Mouse (Mus musculus) E14TG2a.4 (cell line): Measurements from ENCODE around the gene Caskin2.

ENCODE experiments used
- H3K27me3 ChIP-seq: 2 replicates; pipeline ENCODE4 v1.6.1; 2014; ENCODE audit warnings: low read length, control low read depth; ENCODE audit not compliant: insufficient read depth
- H3K36me3 ChIP-seq: 2 replicates; pipeline ENCODE4 v1.6.1; 2014; ENCODE audit warnings: low read length, control low read depth; ENCODE audit not compliant: insufficient read depth
- H3K4me1 ChIP-seq: replicated peaks from 2 replicates; pipeline ENCODE4 v1.6.1; 2014; ENCODE audit warnings: low read depth, low read length, control low read depth
- H3K4me3 ChIP-seq: replicated peaks from 2 replicates; pipeline ENCODE4 v1.5.1; 2014; ENCODE audit warnings: mild to moderate bottlenecking, low read length
- H3K9me3 ChIP-seq: 2 replicates; pipeline ENCODE4 v1.6.1; 2014; ENCODE audit warnings: low read length, control low read depth
- CTCF ChIP-seq: conservative IDR thresholded peaks from 2 replicates; pipeline ENCODE4 v1.5.1; 2014; ENCODE audit warnings: low read length
- NANOG ChIP-seq: IDR thresholded peaks from 2 replicates; pipeline ENCODE4 v1.6.1; 2014; ENCODE audit warnings: borderline replicate concordance, low read length, mixed read lengths
- POU5F1 ChIP-seq: IDR thresholded peaks from 2 replicates; pipeline ENCODE4 v1.6.1; 2014; ENCODE audit warnings: low read length, borderline replicate concordance

Gene Caskin2

GRCm38 (mm10) chr11:115811381-115812093, 1.9 kb downstream of the Caskin2 start:
- Histone ChIP-seq H3K4me3 (0 out of 2 replicates have a peak overlapping the region, but pooled peaks have one; percentile 97), H3K9me3 (no peaks in the 10 kb centered on the region), H3K36me3 (peaks cover 30% of the 10 kb centered on the region), H3K4me1 (peaks cover 80% of the 10 kb centered on the region), H3K27me3 (peaks cover 26% of the 10 kb centered on the region)
- TF ChIP-seq POU5F1 (no peak), NANOG (no peak), CTCF (no peak)

- Histone ChIP-seq H3K4me1 (peaks cover 78% of the 10 kb centered on the region), H3K36me3 (peaks cover 24% of the 10 kb centered on the region), H3K27me3 (peaks cover 23% of the 10 kb centered on the region), H3K9me3 (no peaks in the 10 kb centered on the region), H3K4me3 (peak overlapping the region; percentile 43)
- TF ChIP-seq POU5F1 (no peak), NANOG (no peak), CTCF (no peak)
Observed at GRCm38 (mm10) chr11:115810377-115810776, 3.1 kb downstream of the Caskin2 start.

GRCm38 (mm10) chr11:115809311-115809781, 4.1 kb downstream of the Caskin2 start:
- H3K27me3 ChIP-seq, result peaks cover 20% of the 10 kb centered on the region
- peak overlapping the region; percentile 43; the same call in 1 of the 2 replicates for H3K4me3 ChIP-seq
- peaks cover 74% of the 10 kb centered on the region for H3K4me1 ChIP-seq
- TF ChIP-seq NANOG (no peak), POU5F1 (no peak), CTCF (no peak)
- H3K9me3 ChIP-seq, result no peaks in the 10 kb centered on the region
- peaks cover 35% of the 10 kb centered on the region for H3K36me3 ChIP-seq

GRCm38 (mm10) chr11:115808696-115809310, 4.6 kb downstream of the Caskin2 start:
- TF ChIP-seq CTCF, result no peak
- no peak for TF ChIP-seq NANOG
- TF ChIP-seq POU5F1, result no peak
- Histone ChIP-seq H3K4me3 (peak overlapping the region; percentile 43; the same call in 1 of the 2 replicates), H3K4me1 (peaks cover 71% of the 10 kb centered on the region), H3K36me3 (peaks cover 40% of the 10 kb centered on the region), H3K27me3 (peaks cover 20% of the 10 kb centered on the region), H3K9me3 (no peaks in the 10 kb centered on the region)

- Histone ChIP-seq H3K9me3 (no peaks in the 10 kb centered on the region), H3K36me3 (peaks cover 49% of the 10 kb centered on the region), H3K4me3 (peak overlapping the region; percentile 26; the same call in 1 of the 2 replicates), H3K27me3 (peaks cover 20% of the 10 kb centered on the region), H3K4me1 (peaks cover 75% of the 10 kb centered on the region)
- TF ChIP-seq CTCF (no peak), POU5F1 (no peak), NANOG (no peak)
Observed at GRCm38 (mm10) chr11:115807971-115808370, 5.5 kb downstream of the Caskin2 start.

- Histone ChIP-seq H3K4me3 (no peak overlapping the region), H3K9me3 (no peaks in the 10 kb centered on the region), H3K27me3 (peaks cover 15% of the 10 kb centered on the region), H3K4me1 (peaks cover 73% of the 10 kb centered on the region), H3K36me3 (peaks cover 55% of the 10 kb centered on the region)
- TF ChIP-seq POU5F1, result no peak
- no peak for TF ChIP-seq CTCF
- no peak for TF ChIP-seq NANOG
Observed at GRCm38 (mm10) chr11:115807306-115807705, 6.1 kb downstream of the Caskin2 start.

GRCm38 (mm10) chr11:115806154-115806553, 7.3 kb downstream of the Caskin2 start:
- peaks cover 73% of the 10 kb centered on the region for H3K4me1 ChIP-seq
- peaks cover 3% of the 10 kb centered on the region; the same call in 1 of the 2 replicates for H3K27me3 ChIP-seq
- no peaks in the 10 kb centered on the region for H3K9me3 ChIP-seq
- H3K4me3 ChIP-seq, result no peak overlapping the region
- TF ChIP-seq POU5F1 (no peak), NANOG (no peak), CTCF (no peak)
- H3K36me3 ChIP-seq, result peaks cover 55% of the 10 kb centered on the region

GRCm38 (mm10) chr11:115805005-115805404, 8.4 kb downstream of the Caskin2 start:
- Histone ChIP-seq H3K36me3 (peaks cover 48% of the 10 kb centered on the region), H3K27me3 (no peaks in the 10 kb centered on the region), H3K4me3 (no peak overlapping the region), H3K9me3 (no peaks in the 10 kb centered on the region), H3K4me1 (peaks cover 73% of the 10 kb centered on the region)
- no peak for TF ChIP-seq NANOG
- TF ChIP-seq POU5F1, result no peak
- TF ChIP-seq CTCF, result no peak
